Mouse (Mus musculus) megakaryocyte, embryonic 14.5 days (primary cell): ENCODE data around the gene Tnfsf10. TPM values are rescaled to one million over a fixed set of nuclear protein-coding genes. Genes with fewer than 3 reads are reported as not detected.
"Not testable (repeated sequence)": the region's sequence is repeated elsewhere in the genome, so short reads cannot be mapped to it uniquely, and the experiment has no call there.

Experiments used
- H3K27me3 ChIP-seq: replicated peaks from 2 replicates; pipeline ENCODE3; 2012; ENCODE audit warnings: inconsistent platforms
- H3K36me3 ChIP-seq: replicated peaks from 2 replicates; pipeline ENCODE3; 2012; ENCODE audit warnings: low read length, inconsistent platforms, mixed read lengths
- H3K4me1 ChIP-seq: 2 replicates; pipeline ENCODE4 v1.6.1; 2012; ENCODE audit warnings: inconsistent platforms
- H3K4me3 ChIP-seq: replicated peaks from 2 replicates; pipeline ENCODE3; 2012; ENCODE audit warnings: moderate library complexity, mild to moderate bottlenecking, inconsistent platforms
- H3K9me3 ChIP-seq: 2 replicates; pipeline ENCODE4 v1.6.1; 2012; ENCODE audit warnings: inconsistent platforms
- FLI1 ChIP-seq: IDR thresholded peaks from 2 replicates; pipeline ENCODE4 v1.6.1; 2012; ENCODE audit warnings: low read length, inconsistent platforms, mixed read lengths
- GATA1 ChIP-seq: IDR thresholded peaks from 3 replicates; pipeline ENCODE4 v1.6.1; 2012; ENCODE audit warnings: mixed read lengths, low read length, inconsistent platforms, borderline replicate concordance
- polyA plus RNA-seq: library from polyadenylated mRNA; stranded (reverse); fragments of >175 nt; gene quantifications from 2 replicates; pipeline ENCODE4 v1.2.3, GENCODE M21; 2012; ENCODE audit warnings: low replicate concordance; ENCODE audit not compliant: insufficient read depth

Tnfsf10 gene
- polyA plus RNA-seq, 1 experiment = 0.06 TPM

DNA sequence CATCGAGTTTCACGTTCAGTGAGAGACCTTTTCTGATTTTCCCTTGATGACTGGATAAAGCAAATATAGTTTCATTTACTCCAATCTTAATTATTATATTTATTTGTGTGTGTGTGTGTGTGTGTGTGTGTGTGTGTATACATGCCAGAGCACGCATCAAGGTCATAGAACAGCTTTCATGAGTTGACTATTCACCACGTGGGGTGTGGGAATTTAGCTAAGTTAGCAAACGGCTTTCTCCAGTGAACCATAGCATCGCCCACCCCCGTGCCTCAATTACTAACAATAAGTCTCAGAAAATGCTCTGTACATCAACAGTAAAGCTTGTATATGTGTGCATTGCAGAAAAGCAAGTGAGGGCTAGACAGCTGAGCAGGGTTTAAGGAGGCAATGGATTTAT lies 33.0 kb upstream of the Tnfsf10 start:
- 0 out of 2 replicates have a peak, but pooled peaks cover 4% of the 10 kb centered on the region for H3K4me1 ChIP-seq
- no peak for TF ChIP-seq GATA1
- TF ChIP-seq FLI1 = no peak
- H3K4me3 ChIP-seq = no peak overlapping the region
- H3K36me3 ChIP-seq = no peaks in the 10 kb centered on the region
- H3K27me3 ChIP-seq = no peaks in the 10 kb centered on the region
- H3K9me3 ChIP-seq = no peaks in the 10 kb centered on the region

DNA sequence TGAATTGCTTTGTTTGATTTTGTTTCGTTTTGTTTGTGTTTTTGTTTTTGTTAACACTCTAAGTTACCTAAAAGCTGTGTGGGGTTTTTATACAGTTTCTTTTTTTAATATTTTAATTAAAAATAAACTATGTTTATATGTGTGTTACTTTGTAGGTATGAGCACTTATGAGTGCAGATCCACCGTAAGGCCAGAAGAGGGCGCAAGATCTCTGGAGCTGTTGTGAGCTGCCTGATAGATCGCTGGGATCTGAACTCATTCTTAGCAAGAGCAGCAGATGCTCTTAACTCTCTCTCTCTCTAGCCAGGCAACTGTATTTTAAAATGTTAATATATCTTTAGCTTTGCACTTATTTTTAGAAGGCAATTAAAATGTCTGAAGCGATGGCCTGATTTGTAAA lies 32.6 kb upstream of the Tnfsf10 start:
- TF ChIP-seq FLI1 = no peak
- H3K9me3 ChIP-seq = no peaks in the 10 kb centered on the region
- no peaks in the 10 kb centered on the region for H3K27me3 ChIP-seq
- H3K4me3 ChIP-seq = no peak overlapping the region
- no peaks in the 10 kb centered on the region for H3K36me3 ChIP-seq
- H3K4me1 ChIP-seq = 0 out of 2 replicates have a peak, but pooled peaks cover 4% of the 10 kb centered on the region

DNA sequence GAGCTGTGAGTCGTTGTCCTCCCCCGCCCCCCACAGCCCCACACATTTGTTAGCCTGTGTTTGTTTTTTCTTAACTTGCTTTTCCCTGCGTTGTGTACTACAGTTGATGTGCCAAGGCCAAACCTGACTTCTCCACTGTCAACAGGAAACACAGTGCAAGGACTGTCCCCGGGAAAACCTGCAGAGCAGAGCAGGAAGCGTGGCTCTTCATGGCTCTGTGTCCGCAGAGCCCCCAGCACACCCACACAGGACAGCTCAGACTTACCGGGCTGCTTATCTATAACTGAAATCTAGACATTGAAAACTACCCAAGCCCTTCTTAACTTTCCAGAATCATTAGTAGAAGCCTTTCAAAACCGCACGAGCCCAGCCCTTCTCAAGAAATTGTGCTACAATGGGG lies 31.8 kb upstream of the Tnfsf10 start:
- Histone ChIP-seq H3K9me3 (no peaks in the 10 kb centered on the region), H3K36me3 (no peaks in the 10 kb centered on the region), H3K27me3 (no peaks in the 10 kb centered on the region), H3K4me3 (no peak overlapping the region), H3K4me1 (0 out of 2 replicates have a peak, but pooled peaks cover 4% of the 10 kb centered on the region)
- TF ChIP-seq GATA1 = no peak
- TF ChIP-seq FLI1 = no peak

DNA sequence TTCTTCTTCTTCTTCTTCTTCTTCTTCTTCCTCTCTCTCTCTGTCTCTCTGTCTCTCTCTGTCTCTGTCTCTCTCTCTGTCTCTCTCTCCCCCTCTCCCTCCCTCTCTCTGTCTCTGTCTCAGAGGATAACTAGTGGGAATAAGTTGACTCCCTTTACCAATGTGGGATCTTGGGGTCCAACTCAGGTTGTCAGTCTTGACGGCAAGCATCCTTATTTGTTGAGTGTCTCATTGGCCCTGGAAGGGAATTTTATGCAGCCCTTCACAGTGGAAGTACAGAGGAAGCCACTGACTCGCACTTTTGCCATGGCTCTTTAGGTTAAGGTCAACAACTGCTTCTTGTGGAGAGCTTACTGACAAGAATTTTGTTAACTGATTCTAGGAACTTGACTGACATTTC lies 28.5 kb upstream of the Tnfsf10 start:
- H3K4me3 ChIP-seq = no peak overlapping the region
- TF ChIP-seq GATA1 (no peak), FLI1 (no peak)
- no peaks in the 10 kb centered on the region for H3K36me3 ChIP-seq
- no peaks in the 10 kb centered on the region for H3K27me3 ChIP-seq
- H3K9me3 ChIP-seq = no peaks in the 10 kb centered on the region
- H3K4me1 ChIP-seq = no peaks in the 10 kb centered on the region

DNA sequence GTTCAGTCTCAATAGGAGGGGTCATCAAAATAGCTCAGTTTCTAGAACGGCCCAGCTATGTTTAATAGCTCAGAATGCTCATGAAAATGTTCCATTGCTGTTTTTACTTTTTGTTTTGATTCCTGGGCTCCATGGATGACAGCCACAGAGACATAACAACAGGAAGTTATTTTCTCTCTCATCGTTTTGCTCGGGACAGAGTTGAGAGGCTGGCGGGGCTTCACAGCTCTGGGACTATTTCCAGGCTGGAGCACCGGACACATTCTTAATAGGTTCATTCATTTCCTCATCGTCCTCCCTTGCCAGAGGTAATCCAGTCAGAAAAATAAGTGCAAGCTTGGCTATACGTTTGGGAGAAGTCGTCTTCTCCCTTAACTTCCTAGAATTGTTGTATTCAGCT lies 27.9 kb upstream of the Tnfsf10 start:
- H3K27me3 ChIP-seq = no peaks in the 10 kb centered on the region
- no peaks in the 10 kb centered on the region for H3K9me3 ChIP-seq
- TF ChIP-seq GATA1 = no peak
- TF ChIP-seq FLI1 = no peak
- H3K36me3 ChIP-seq = no peaks in the 10 kb centered on the region
- no peak overlapping the region for H3K4me3 ChIP-seq
- no peaks in the 10 kb centered on the region for H3K4me1 ChIP-seq

DNA sequence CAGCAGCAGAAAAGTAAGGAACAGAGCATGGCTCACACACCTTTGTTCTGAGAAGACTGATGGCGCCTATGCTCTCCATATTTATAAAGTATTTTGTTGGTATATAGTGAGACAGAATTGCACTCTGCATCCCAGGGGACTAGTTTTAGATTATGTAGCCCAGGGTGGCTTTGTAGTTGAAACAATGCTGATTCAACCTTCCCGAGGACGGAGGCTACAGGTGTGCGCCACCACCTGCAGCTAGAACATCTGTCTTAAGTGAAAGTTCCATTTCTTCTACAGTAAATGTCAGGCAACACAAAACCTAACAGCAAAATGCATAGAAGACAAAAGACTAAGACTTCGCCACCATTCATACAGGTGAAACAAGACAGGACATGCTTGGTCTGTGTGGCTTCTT lies 26.5 kb upstream of the Tnfsf10 start:
- H3K27me3 ChIP-seq = no peaks in the 10 kb centered on the region
- H3K4me1 ChIP-seq = no peaks in the 10 kb centered on the region
- TF ChIP-seq FLI1 (no peak), GATA1 (no peak)
- no peaks in the 10 kb centered on the region for H3K9me3 ChIP-seq
- H3K36me3 ChIP-seq = no peaks in the 10 kb centered on the region
- H3K4me3 ChIP-seq = no peak overlapping the region

DNA sequence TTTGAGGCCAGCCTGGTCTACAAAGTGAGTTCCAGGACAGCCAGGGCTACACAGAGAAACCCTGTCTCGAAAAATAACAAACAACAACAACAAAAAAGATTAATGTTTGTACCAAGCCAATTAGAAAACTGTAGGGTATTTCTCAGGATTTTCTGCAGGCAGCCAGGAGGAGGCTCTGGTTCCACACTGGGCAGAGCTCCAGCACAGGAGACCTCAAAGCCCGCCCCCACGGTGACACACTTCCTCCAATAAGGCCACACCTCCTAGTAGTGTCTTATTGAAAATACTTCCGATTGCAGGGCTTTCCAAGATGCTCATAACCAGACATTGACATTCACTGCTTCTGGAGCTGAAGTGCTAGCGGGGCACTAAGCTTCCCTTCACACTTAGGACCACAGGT lies 25.9 kb upstream of the Tnfsf10 start:
- not testable (repeated sequence) for H3K4me3 ChIP-seq, H3K9me3 ChIP-seq, H3K36me3 ChIP-seq, H3K27me3 ChIP-seq, H3K4me1 ChIP-seq

DNA sequence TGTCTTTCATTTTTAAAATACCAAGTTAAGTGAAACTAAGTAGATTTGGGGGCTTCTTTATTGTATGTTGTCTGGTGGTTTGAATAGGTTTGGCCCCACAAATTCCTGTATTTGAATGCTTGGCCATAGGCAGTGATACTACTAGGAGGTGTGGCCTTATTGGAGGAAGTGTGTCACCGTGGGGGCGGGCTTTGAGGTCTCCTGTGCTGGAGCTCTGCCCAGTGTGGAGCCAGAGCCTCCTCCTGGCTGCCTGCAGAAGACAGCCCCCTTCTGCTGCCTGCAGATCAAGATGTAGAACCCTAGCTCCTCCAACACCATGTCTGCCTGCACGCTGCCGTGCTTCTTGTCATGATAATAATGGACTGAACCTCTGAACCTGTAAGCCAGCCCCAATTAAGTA lies 25.4 kb upstream of the Tnfsf10 start:
- H3K9me3 ChIP-seq, H3K4me1 ChIP-seq, H3K4me3 ChIP-seq, H3K27me3 ChIP-seq, H3K36me3 ChIP-seq: not testable (repeated sequence)

DNA sequence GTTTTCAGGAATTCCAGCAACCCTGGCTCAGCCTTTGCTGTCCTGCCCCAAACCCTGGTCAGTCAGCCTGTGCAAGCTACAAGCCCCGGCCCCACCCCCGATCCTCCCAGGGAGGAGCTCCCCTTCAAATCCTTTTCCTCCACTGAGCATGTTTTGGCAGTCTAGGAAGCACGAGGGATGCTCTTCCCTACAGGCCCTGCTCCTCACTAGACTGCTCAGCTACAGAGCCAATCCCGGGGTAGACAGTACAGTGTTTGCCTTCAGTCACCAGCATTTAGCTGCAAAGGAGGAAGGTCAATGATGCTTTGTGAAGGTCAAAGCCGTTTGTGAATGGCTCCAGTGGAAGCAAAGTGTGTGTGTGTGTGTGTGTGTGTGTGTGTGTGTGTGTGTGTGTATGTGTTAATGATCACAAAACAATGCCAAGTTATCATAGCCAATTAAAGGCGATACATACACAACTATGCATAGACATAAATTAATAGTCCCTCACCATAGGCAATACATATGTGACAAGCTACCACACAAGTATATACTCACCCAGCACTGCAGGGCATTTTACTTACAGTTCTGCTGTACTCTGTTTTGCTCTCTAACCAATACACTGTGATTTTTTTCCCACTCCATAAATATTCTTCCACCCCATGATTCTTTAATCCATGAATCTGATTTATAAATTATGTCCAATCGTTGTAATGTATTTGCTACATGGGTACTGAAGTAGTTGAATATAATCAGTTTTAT lies 23.0 kb upstream of the Tnfsf10 start:
- no peaks in the 10 kb centered on the region for H3K27me3 ChIP-seq
- H3K9me3 ChIP-seq = peaks cover under 1% of the 10 kb centered on the region; the same call in 1 of the 2 replicates
- H3K36me3 ChIP-seq = no peaks in the 10 kb centered on the region
- H3K4me1 ChIP-seq = no peaks in the 10 kb centered on the region
- no peak overlapping the region for H3K4me3 ChIP-seq
- TF ChIP-seq GATA1 = no peak
- no peak for TF ChIP-seq FLI1

DNA sequence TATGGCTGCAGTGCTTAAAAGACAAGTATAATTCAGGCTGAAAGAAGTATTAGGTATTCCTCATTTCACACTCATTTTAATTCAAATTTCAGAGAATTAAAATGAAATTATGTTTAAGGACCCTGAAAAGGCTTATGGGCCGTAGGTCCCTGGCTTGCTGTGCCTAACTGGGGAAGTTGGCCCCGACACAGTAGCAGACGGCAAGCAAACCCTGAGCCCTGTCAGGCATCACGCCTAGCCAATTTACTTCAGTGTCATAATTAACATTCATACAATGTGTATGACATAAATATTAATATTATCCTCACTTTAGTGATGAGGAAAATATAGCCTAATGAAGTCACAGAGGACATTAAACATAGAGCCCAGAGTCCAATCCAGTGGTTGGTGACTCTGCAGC lies 16.4 kb upstream of the Tnfsf10 start:
- Histone ChIP-seq H3K9me3 (peaks cover 6% of the 10 kb centered on the region; the same call in 1 of the 2 replicates), H3K4me1 (no peaks in the 10 kb centered on the region; the same call in 1 of the 2 replicates), H3K27me3 (no peaks in the 10 kb centered on the region), H3K4me3 (no peak overlapping the region), H3K36me3 (no peaks in the 10 kb centered on the region)
- TF ChIP-seq GATA1 = no peak
- no peak for TF ChIP-seq FLI1

DNA sequence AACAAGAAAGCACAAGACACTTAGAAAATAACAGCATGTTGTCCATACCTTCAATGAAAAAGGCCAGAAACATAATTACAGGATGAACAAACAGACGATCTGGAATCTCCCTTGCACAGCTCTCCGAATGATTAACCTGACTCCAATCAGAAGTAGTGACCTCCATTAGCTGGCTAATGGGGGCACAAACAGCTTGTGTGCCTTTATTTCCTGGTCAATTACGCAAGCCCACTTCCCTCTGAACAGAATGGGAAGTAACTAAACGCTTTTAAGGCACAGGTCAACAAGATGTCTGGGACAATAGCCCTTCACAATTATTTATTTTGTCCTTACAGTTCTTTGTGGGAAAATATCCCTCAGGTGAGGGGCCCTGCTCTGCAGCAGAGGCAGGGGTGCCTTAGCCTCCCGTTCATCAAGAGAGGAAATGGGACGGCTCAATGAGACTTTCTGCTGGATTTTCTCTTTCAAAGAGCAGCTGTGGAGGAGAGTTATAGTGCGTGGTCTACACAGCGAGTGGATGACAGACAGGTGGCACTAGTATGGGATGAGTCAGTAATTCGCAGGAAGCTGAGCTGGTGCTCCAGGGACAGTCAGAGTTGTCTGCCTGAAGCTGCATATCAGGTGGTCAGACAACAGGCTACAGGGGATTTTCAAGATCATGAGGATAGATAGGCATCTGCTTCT lies 14.3 kb upstream of the Tnfsf10 start:
- Histone ChIP-seq H3K9me3 (peaks cover 6% of the 10 kb centered on the region; the same call in 1 of the 2 replicates), H3K4me1 (no peaks in the 10 kb centered on the region; the same call in 1 of the 2 replicates), H3K4me3 (no peak overlapping the region), H3K27me3 (peaks cover 2% of the 10 kb centered on the region), H3K36me3 (no peaks in the 10 kb centered on the region)
- TF ChIP-seq FLI1 = no peak
